Mouse (Mus musculus) duodenum, adult 2 months (tissue): ENCODE measurements around the gene Oprd1. TPM values are rescaled to one million over a fixed set of nuclear protein-coding genes. Genes with fewer than 3 reads are reported as not detected.

Experiments
- polyA plus RNA-seq: library from polyadenylated mRNA; depleted of rRNA; stranded (reverse); fragments of >200 nt; gene quantifications from 2 replicates; pipeline ENCODE4 v1.2.3, GENCODE M21; 2012; ENCODE audit warnings: low replicate concordance; rRNA removed

The Oprd1 gene
- polyA plus RNA-seq = 0.26 and 0.60 TPM in 2 replicates

GRCm38 (mm10) chr4:132144080-132144841 is at the start of gene Oprd1:
Gene Oprd1 (minus strand): TSS chr4:132144486.

GRCm38 (mm10) chr4:132074933-132075769 is 69.1 kb downstream of the Oprd1 start, which contains the start of gene Epb41:
Gene Epb41 (minus strand): TSS chr4:132075321.

GRCm38 (mm10) chr4:132074077-132074932 is 70.0 kb downstream of the Oprd1 start, which contains the start of gene Gm10300:
Gene Gm10300 (plus strand): TSS chr4:132074697.

Other genes with a start within 250 kb of the Oprd1 start
- 6.9 and 10.1 TPM in 2 replicates for gene Tmem200b, start 222.7 kb downstream of the Oprd1 start, polyA plus RNA-seq
- gene Gm10300, start 69.8 kb downstream of the Oprd1 start, polyA plus RNA-seq = 0.05 TPM in 1 of 2 replicates, not detected in the other
- gene Epb41, start 69.2 kb downstream of the Oprd1 start, polyA plus RNA-seq = 12.2 and 18.6 TPM in 2 replicates
- 7.8 and 10.2 TPM in 2 replicates for gene Ythdf2, start 67.8 kb upstream of the Oprd1 start, polyA plus RNA-seq
- 9.0 and 10.4 TPM in 2 replicates for gene Gmeb1, start 117.1 kb upstream of the Oprd1 start, polyA plus RNA-seq
- 1.3 and 2.1 TPM in 2 replicates for gene Taf12, start 129.9 kb upstream of the Oprd1 start, polyA plus RNA-seq
- 0.62 and 1.8 TPM in 2 replicates for gene Rab42, start 158.9 kb upstream of the Oprd1 start, polyA plus RNA-seq
- 12.8 and 13.3 TPM in 2 replicates for gene Trnau1ap, start 185.1 kb upstream of the Oprd1 start, polyA plus RNA-seq
- 8.5 and 11.4 TPM in 2 replicates for gene Rcc1, start 209.1 kb upstream of the Oprd1 start, polyA plus RNA-seq